Mouse (Mus musculus): Measurements from ENCODE around the gene Gm1979.
"Not testable (repeated sequence)": the region's sequence is repeated elsewhere in the genome, so short reads cannot be mapped to it uniquely, and the experiment has no call there.

The Gm1979 gene

DNA sequence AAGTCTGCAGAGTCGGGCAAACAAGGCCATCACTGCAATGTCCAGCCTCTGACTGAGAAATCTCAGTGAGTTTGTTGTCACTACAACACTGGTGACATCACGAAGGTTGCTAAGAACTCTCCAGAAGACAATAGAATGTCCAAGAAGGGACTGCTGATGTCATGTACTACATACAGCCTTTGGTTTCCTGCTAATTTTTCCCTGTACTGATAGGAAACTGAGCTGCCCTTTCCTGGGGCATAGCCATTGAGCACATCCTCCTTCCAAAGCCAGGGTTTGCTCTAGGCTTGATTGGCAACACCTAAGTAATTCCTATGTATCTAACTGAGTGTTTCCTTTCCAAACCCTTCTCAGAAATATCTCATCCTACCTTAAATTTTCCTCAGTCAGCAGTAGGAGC, at the start of gene Gm1979:
TSS of gene Gm1979 (minus strand) at position 101 of the 400 bp plus-strand sequence.
- not testable (repeated sequence) for DNase-seq (ENCODE audit: low spot score in 2 of 2)

DNA sequence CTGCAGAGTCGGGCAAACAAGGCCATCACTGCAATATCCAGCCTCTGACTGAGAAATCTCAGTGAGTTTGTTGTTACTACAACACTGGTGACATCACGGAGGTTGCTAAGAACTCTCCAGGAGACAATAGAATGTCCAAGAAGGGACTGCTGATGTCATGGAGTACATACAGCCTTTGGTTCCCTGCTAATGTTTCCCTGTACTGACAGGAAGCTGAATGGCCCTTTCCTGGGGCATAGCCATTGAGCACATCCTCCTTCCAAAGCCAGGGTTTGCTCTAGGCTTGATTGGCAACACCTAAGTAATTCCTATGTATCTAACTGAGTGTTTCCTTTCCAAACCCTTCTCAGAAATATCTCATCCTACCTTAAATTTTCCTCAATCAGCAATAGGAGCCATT, 34.9 kb upstream of the Gm1979 start, which contains the start of gene Speer4a:
TSS of gene Speer4a (minus strand) at position 101 of the 400 bp plus-strand sequence.
- not testable (repeated sequence) for DNase-seq (ENCODE audit: low spot score in 2 of 2)

DNA sequence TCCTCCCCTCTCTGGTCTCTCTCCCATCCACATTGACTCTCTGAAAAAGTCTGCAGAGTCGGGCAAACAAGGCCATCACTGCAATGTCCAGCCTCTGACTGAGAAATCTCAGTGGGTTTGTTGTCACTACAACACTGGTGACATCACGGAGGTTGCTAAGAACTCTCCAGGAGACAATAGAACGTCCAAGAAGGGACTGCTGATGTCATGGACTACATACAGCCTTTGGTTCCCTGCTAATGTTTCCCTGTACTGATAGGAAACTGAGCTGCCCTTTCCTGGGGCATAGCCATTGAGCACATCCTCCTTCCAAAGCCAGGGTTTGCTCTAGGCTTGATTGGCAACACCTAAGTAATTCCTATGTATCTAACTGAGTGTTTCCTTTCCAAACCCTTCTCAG, 18.2 kb upstream of the Gm1979 start, which contains the start of gene Gm5862:
TSS of gene Gm5862 (minus strand) at position 101 of the 400 bp plus-strand sequence.
- DNase-seq (ENCODE audit: low spot score in 2 of 2): not testable (repeated sequence)

DNA sequence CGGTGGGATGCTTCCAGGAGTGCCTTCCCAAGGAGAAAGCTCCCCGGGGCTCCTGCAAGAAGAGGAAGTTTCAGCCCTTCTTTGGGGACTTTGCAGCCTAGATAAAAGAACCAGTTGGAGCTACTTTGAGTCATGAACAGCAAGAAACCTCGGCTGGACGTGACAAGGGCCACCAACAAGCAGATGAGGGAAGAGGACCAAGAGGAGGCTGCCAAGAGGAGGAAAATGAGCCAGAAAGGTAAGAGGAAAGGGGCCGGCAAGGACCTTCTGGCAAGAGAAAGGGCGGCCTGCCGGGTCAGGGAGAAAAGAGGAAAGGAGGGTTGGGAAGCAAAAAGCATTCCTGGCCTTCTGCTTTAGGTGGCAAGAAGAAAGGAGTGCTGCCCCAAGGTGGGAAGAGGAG, 3.1 kb upstream of the Gm1979 start:
- DNase-seq (ENCODE audit: low spot score in 2 of 2): not testable (repeated sequence)

DNA sequence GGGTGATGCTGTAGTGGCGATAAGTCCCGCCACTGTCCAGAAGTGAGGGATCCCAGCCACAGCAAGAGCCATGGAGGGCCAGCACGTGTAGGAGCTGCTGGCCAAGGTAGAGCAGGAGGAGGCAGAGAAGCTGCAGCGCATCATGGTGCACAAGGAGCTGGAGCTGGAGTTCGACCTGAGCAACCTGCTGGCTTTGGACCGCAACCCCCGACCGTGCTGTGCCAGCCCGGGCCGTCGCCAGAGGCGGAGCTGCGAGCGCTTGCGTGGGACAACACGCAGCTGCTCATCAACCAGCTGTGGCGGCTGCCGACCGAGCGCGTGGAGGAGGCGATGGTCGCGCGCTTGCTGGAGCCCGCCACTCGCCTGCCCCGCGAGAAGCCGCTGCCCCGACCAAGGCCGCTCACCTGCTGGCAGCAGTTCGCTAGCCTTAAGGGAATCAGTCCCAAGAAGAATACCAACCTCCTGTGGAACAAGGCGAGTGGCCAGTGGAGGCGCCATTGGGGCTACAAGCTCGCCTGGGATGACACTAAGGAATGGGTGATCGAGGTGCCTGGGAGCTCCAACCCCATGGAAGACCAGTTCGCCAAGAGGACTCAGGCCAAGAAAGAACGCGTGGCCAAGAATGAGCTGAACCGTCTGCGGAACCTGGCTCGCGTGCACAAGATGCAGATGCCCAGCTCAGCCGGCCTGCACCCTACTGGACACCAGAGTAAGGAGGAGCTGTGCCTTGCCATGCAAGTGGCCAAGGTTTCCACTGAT, 2.5 kb upstream of the Gm1979 start:
- DNase-seq (ENCODE audit: low spot score in 2 of 2): not testable (repeated sequence)

GRCm38 (mm10) chr5:25988550-25988949, 16.0 kb downstream of the Gm1979 start, which contains the start of gene Gm21698:
Gm21698 (minus strand) TSS chr5:25988650.
- DNase-seq (ENCODE audit: low spot score in 2 of 2): not testable (repeated sequence)

GRCm38 (mm10) chr5:25972563-25972962, 32.0 kb downstream of the Gm1979 start, which contains the start of gene Gm21680:
Gm21680 (minus strand) TSS chr5:25972663.
- DNase-seq (ENCODE audit: low spot score in 2 of 2): not testable (repeated sequence)

- not testable (repeated sequence) for DNase-seq (ENCODE audit: low spot score in 2 of 2)
Measured at GRCm38 (mm10) chr5:25957050-25957449, 47.5 kb downstream of the Gm1979 start.

GRCm38 (mm10) chr5:25956611-25957010, 48.0 kb downstream of the Gm1979 start:
- DNase-seq (ENCODE audit: low spot score in 2 of 2): not testable (repeated sequence)

- not testable (repeated sequence) for DNase-seq (ENCODE audit: low spot score in 2 of 2)
Measured at GRCm38 (mm10) chr5:25954317-25954716, 50.3 kb downstream of the Gm1979 start, which contains the start of gene Gm21671. Gm21671 (minus strand) TSS chr5:25954417.

Measured in heart, adult 9 months (tissue).